Mouse (Mus musculus) yolk sac, embryonic 10.5 days (tissue): ENCODE measurements at regions not wholly inside any gene's neighbourhood (a gene's known extent, or its start where the extent isn't known, plus 50 kb on each side); places are given as distances from the start of the nearest gene placed in this dataset.
"Not testable (repeated sequence)": the region's sequence is repeated elsewhere in the genome, so short reads cannot be mapped to it uniquely, and the experiment has no call there.

Source experiments
- DNase-seq: peaks from one replicate; pipeline ENCODE4 v3.0.0-alpha.2; 2017; ENCODE audit warnings: low spot score

GRCm38 (mm10) chr1:8097046-8097445, 3289.4 kb downstream of the Gm37988 start:
- DNase-seq = no peak

- peak; percentile 54 for DNase-seq
Observed at GRCm38 (mm10) chr1:8123021-8123420, 3290.9 kb upstream of the A830018L16Rik start.

GRCm38 (mm10) chr1:8134434-8135433, 3279.2 kb upstream of the A830018L16Rik start:
- DNase-seq = not testable (repeated sequence)

- DNase-seq = no peak
Observed at GRCm38 (mm10) chr1:8142583-8142982, 3271.3 kb upstream of the A830018L16Rik start.

GRCm38 (mm10) chr1:8173196-8173595, 3240.7 kb upstream of the A830018L16Rik start:
- DNase-seq = no peak
